Mouse (Mus musculus) MEL (cell line): ENCODE data around the gene Nrarp.

Source experiments
- BHLHE40 ChIP-seq: IDR thresholded peaks from 2 replicates; pipeline ENCODE4 v1.6.1; 2012; ENCODE audit warnings: low read depth, mild to moderate bottlenecking, inconsistent platforms, low read length, improper control_type of control experiment, borderline replicate concordance
- CHD2 ChIP-seq: IDR thresholded peaks from 2 replicates; pipeline ENCODE4 v1.6.1; 2011; ENCODE audit warnings: low read length, improper control_type of control experiment
- CTCF ChIP-seq, 3 experiments: IDR thresholded peaks in 2 of 3; conservative IDR thresholded peaks in 1 of 3; 2 replicates each; pipeline ENCODE4 v1.5.1; 2011 to 2012; ENCODE audit warnings: low read length in 3 of 3, low read depth in 2 of 3, mild to moderate bottlenecking in 2 of 3, improper control_type of control experiment in 1 of 3, inconsistent platforms in 1 of 3, mixed read lengths in 1 of 3, moderate library complexity in 1 of 3; ENCODE audit not compliant: control insufficient read depth in 1 of 3, insufficient read depth in 1 of 3, poor library complexity in 1 of 3, severe bottlenecking in 1 of 3
- MAZ ChIP-seq: IDR thresholded peaks from 2 replicates; pipeline ENCODE4 v1.6.1; 2012; ENCODE audit warnings: low read depth, mild to moderate bottlenecking, inconsistent platforms, low read length, improper control_type of control experiment
- POLR2A ChIP-seq, 2 experiments: IDR thresholded peaks; 2 replicates each; pipeline ENCODE4 v1.6.1; 2011 to 2012; ENCODE audit warnings: low read length in 2 of 2, mild to moderate bottlenecking in 2 of 2, control low read depth in 1 of 2, improper control_type of control experiment in 1 of 2, low read depth in 1 of 2, moderate library complexity in 1 of 2; ENCODE audit not compliant: control insufficient read depth in 1 of 2, insufficient read depth in 1 of 2, poor library complexity in 1 of 2
- ZKSCAN1 ChIP-seq: IDR thresholded peaks from 2 replicates; pipeline ENCODE4 v1.6.1; 2012; ENCODE audit warnings: low read depth, mild to moderate bottlenecking, inconsistent platforms, low read length, improper control_type of control experiment, moderate library complexity
- ZMIZ1 ChIP-seq: IDR thresholded peaks from 2 replicates; pipeline ENCODE4 v1.6.1; 2012; ENCODE audit warnings: low read depth, mild to moderate bottlenecking, inconsistent platforms, low read length, improper control_type of control experiment, moderate library complexity

GRCm38 (mm10) chr2:25167481-25167880 lies 13.1 kb upstream of the Nrarp start:
- TF ChIP-seq CTCF (IDR thresholded peaks at IDR 0.05 in 2 of 3, conservative IDR thresholded peaks at IDR 0.05 in 1 of 3; ENCODE audit: control insufficient read depth in 1 of 3, insufficient read depth in 1 of 3, low read depth in 2 of 3, low read length in 3 of 3, poor library complexity in 1 of 3, severe bottlenecking in 1 of 3) (no peak), MAZ (no peak), ZKSCAN1 (no peak), POLR2A (IDR thresholded peaks at IDR 0.05; ENCODE audit: control insufficient read depth in 1 of 2, insufficient read depth in 1 of 2, low read depth in 1 of 2, low read length in 2 of 2, poor library complexity in 1 of 2) (no peak), ZMIZ1 (no peak), BHLHE40 (no peak), CHD2 (no peak)
